Mouse (Mus musculus) testis, adult 2 months (tissue): ENCODE measurements around the gene Jchain. TPM values are rescaled to one million over a fixed set of nuclear protein-coding genes. Genes with fewer than 3 reads are reported as not detected.
"Not testable (repeated sequence)": the region's sequence is repeated elsewhere in the genome, so short reads cannot be mapped to it uniquely, and the experiment has no call there.

Experiments used
- H3K27ac ChIP-seq: fragments of 200-500 bp; 2 replicates; pipeline ENCODE4 v1.5.1; 2012; ENCODE audit warnings: low read depth, low read length; ENCODE audit not compliant: control insufficient read depth, insufficient read depth
- H3K27me3 ChIP-seq: fragments of 200-500 bp; 2 replicates; pipeline ENCODE4 v1.6.1; 2012; ENCODE audit warnings: mild to moderate bottlenecking, low read length, moderate library complexity; ENCODE audit not compliant: control insufficient read depth, insufficient read depth
- H3K36me3 ChIP-seq: fragments of 200-500 bp; 2 replicates; pipeline ENCODE4 v1.6.1; 2012; ENCODE audit warnings: mild to moderate bottlenecking, low read length; ENCODE audit not compliant: control insufficient read depth, insufficient read depth
- H3K4me1 ChIP-seq: fragments of 200-500 bp; 2 replicates; pipeline ENCODE4 v1.6.1; 2012; ENCODE audit warnings: low read length; ENCODE audit not compliant: control insufficient read depth, insufficient read depth
- H3K4me3 ChIP-seq: fragments of 200-500 bp; 2 replicates; pipeline ENCODE4 v1.5.1; 2012; ENCODE audit warnings: low read depth, mild to moderate bottlenecking, low read length, moderate library complexity, mixed read lengths; ENCODE audit not compliant: control insufficient read depth
- CTCF ChIP-seq: fragments of 200-500 bp; IDR thresholded peaks from 2 replicates; pipeline ENCODE4 v1.5.1; 2012; ENCODE audit warnings: low read depth, mild to moderate bottlenecking, inconsistent platforms, low read length, moderate library complexity; ENCODE audit not compliant: control insufficient read depth, insufficient read depth, insufficient replicate concordance
- POLR2A ChIP-seq: fragments of 200-500 bp; IDR thresholded peaks from 2 replicates; pipeline ENCODE4 v1.6.1; 2012; ENCODE audit warnings: low read depth, mild to moderate bottlenecking, inconsistent platforms, low read length, moderate library complexity; ENCODE audit not compliant: control insufficient read depth
- polyA plus RNA-seq: library from polyadenylated mRNA; depleted of rRNA; stranded (reverse); fragments of >200 nt; gene quantifications from 2 replicates; pipeline ENCODE4 v1.2.3, GENCODE M21; 2012

Jchain gene
- polyA plus RNA-seq, 1 experiment = 0.96 TPM

DNA sequence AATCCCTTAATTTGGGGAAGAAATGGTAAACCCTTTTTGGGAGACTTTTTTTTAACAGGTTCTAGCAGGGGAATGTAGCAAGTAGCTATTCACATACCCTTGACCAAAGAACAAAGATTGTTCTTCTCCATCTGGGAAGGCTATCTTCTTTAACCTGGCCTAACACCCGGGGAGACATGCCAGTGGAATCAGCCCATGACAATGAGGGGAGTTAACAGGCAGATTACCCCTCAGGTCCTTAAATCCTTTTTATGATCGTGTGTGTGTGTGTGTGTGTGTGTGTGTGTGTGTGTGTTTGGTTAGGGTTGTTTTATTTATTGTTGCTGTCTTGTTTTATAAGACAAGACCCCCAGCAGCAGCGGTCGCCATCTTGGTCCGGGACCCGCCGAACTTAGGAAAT lies 17.8 kb upstream of the Jchain start:
- Histone ChIP-seq H3K27me3 (no peaks in the 10 kb centered on the region), H3K4me3 (no peak overlapping the region), H3K4me1 (no peaks in the 10 kb centered on the region), H3K27ac (no peak overlapping the region), H3K36me3 (no peaks in the 10 kb centered on the region)
- TF ChIP-seq POLR2A = no peak
- TF ChIP-seq CTCF = no peak

DNA sequence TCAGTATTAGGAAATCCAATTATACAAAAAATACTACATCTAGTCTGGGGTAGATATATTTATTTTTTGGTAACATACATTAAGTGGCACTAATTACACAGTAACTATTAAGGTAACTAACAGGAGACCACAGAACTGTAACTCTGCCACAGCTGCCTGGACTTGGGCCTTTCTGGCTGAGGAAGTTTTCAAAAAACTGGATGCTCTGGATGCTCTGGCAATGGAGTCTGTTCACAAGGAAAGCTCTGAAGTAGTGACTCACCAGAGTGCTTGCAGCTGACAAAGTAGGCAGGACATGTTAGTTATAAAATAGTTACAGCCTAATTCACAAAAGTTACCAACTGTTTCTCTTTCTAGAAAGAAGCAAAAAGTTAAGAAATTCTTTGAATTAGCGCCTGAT lies 16.7 kb upstream of the Jchain start:
- H3K27ac ChIP-seq, H3K27me3 ChIP-seq, H3K4me1 ChIP-seq, H3K36me3 ChIP-seq, H3K4me3 ChIP-seq: not testable (repeated sequence)

DNA sequence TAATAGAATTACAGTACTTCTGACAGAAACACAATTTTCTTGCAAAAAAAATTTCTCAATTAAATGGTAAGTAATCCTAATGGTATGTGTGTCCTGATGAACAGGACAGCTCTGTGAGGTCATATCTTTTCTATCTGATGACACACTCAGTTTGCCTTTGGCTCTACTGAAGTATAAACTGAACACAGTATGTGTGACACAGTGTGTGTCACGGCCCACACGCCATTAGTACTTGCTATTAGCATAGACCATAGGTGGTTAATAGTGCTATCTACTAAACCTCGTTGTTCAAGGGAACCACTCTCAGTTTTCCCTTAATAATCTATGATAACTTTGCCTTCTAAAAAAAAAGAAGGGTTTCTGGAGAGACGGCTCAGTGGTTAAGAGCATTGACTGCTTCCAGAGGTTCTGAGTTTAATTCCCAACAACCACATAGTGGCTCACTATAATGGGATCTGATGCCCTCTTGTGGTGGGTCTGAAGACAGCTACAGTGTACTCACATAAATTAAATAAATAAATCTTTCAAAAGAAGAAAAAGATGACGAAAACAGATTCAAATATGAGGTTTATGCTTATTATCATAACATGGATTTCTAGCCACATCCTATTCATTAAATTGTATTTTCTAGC lies 15.1 kb upstream of the Jchain start:
- TF ChIP-seq CTCF (no peak), POLR2A (no peak)
- H3K36me3 ChIP-seq = no peaks in the 10 kb centered on the region
- no peaks in the 10 kb centered on the region for H3K4me1 ChIP-seq
- H3K4me3 ChIP-seq = no peak overlapping the region
- H3K27ac ChIP-seq = no peak overlapping the region
- no peaks in the 10 kb centered on the region for H3K27me3 ChIP-seq

DNA sequence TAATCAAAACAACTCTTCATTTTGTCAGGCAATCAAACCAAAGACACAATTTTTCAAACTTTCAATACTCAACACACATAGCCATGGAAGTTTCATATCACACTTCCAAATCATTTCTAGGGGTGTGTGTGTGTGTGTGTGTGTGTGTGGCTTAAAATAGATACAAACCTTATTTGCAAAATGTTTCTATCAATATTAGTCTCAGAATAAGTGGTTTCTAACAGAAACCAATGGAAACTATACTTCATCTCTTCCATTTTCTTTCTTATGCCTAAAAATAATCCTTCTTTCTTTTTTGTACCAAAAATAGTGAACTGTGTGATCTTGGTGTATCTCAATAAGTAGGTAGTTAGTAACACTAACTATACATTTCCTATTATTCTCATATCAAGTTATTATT lies 13.2 kb upstream of the Jchain start:
- Histone ChIP-seq H3K36me3 (no peaks in the 10 kb centered on the region), H3K4me1 (no peaks in the 10 kb centered on the region), H3K27me3 (no peaks in the 10 kb centered on the region), H3K4me3 (no peak overlapping the region), H3K27ac (no peak overlapping the region)
- TF ChIP-seq CTCF (no peak), POLR2A (no peak)

DNA sequence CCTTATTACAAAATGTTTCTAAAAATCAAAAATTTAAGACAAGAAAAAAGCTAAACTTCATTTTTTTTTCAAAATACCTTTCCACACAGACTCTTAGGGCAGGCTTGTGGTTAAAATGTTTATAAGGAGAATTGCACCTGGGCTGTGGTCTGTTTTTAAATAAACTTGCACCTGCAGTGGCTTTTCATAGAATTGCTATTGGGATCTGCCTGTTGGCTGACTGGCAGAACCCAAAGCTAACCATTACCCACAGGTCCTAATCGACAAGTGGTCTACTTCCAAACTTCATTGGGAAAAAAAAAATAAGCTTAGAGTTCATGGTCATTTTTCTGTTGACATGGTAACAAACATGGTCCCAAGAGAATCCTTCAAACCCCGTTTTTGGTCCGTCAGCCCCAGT lies 7.0 kb upstream of the Jchain start:
- no peak for TF ChIP-seq POLR2A
- no peak for TF ChIP-seq CTCF
- Histone ChIP-seq H3K4me3 (no peak overlapping the region), H3K27ac (no peak overlapping the region), H3K4me1 (no peaks in the 10 kb centered on the region), H3K36me3 (no peaks in the 10 kb centered on the region), H3K27me3 (no peaks in the 10 kb centered on the region)

DNA sequence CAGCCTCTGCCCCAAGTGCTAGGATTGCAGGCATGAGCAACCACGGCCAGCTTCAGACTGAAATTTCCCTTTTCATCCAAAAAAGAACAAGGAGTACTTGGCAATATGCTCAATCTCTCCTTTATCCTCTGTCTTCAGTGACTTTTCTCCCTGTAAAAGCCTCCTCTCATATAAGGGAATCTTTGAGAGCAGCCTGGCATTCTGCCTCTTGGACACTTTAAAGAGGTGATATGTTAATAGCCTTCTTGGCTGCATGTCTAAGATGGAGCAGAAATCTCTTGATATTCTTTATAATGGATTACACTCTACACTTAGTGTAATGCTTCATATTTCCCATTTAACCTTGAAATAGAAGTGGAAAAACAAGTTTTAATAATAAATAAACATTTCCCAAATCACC lies 3.2 kb upstream of the Jchain start:
- Histone ChIP-seq H3K27ac (no peak overlapping the region), H3K36me3 (no peaks in the 10 kb centered on the region), H3K4me1 (no peaks in the 10 kb centered on the region), H3K4me3 (no peak overlapping the region), H3K27me3 (no peaks in the 10 kb centered on the region)
- TF ChIP-seq CTCF = no peak
- TF ChIP-seq POLR2A = no peak

DNA sequence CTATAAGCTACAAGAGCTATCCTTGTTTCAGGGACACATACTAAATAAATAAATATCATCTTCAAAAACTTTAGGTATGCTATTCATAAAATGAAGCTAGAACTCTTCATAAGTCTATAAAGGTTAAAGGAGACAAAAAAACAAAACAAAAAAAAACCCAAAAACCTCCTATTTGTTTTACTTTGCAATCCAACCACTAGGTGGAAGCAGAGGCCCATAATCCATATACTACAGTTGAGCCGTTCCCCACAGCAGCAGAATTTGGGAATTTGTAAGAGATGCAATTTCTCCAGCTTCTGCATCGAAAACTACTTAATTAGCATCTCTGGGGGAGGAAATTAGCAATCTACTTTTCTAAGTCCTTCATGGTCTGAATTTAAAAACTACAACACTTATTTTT lies 8.5 kb downstream of the Jchain start:
- Histone ChIP-seq H3K27me3 (no peaks in the 10 kb centered on the region), H3K4me3 (no peak overlapping the region), H3K27ac (no peak overlapping the region), H3K36me3 (no peaks in the 10 kb centered on the region), H3K4me1 (no peaks in the 10 kb centered on the region)
- TF ChIP-seq CTCF = no peak

DNA sequence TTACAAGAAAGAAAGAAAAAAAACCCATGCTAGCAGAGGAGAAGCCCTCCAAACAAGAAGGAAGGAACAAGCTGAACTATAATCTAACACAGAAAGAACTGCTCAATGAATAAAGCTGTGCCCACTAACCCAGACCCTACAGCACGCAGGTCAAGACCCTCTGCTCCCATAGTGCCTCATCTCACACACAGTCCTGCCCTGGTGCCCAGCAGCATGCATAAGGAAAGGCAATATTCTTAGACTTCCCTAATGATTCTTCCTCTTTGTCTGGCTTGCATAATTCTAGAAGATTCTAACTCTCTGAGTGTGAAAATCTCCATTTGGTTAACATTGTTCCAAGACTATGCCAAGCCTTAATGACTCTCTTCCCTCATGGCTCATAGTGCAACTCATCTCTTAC lies 18.7 kb downstream of the Jchain start:
- Histone ChIP-seq H3K4me3 (no peak overlapping the region), H3K27ac (no peak overlapping the region), H3K36me3 (no peaks in the 10 kb centered on the region), H3K27me3 (no peaks in the 10 kb centered on the region), H3K4me1 (no peaks in the 10 kb centered on the region)
- TF ChIP-seq CTCF (no peak), POLR2A (no peak)
